Mouse (Mus musculus) kidney, adult 10 weeks (tissue): Measurements from ENCODE around the gene Pdzd3. TPM values are rescaled to one million over a fixed set of nuclear protein-coding genes. Genes with fewer than 3 reads are reported as not detected.

Source experiments
- polyA plus RNA-seq: library from polyadenylated mRNA; stranded (reverse); fragments of 350-450 nt; fragmentation: Illumina TruSeq; extraction: RNeasy Lipid Tissue Mini Kit (QIAGEN cat#74804); gene quantifications from one replicate; pipeline ENCODE4 v1.2.3, GENCODE M21; 2014; ENCODE audit warnings: low read depth, low replicate concordance

Gene Pdzd3
- polyA plus RNA-seq: 9.0 TPM

DNA sequence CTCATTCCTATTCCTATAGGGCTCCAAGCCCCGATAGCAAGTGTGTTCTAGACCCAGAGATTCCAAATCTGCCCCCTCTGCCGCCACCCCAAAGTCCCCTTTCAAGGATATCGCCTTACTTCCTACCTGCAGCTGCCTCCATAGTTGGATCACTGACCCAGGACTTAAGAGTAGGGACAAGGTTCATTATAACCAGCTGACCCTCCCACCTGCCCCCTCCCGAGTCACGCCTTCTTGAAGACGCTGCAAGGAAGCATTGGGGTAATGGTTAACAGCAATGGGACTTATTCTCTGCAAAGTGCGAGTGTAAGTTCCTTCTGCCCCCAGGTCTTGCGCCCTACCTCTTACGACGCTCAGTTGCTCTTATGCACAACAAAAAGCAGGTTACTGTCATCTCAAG is at the start of gene Pdzd3:
Pdzd3 (minus strand) TSS at position 158 of the 400 bp plus-strand sequence.

DNA sequence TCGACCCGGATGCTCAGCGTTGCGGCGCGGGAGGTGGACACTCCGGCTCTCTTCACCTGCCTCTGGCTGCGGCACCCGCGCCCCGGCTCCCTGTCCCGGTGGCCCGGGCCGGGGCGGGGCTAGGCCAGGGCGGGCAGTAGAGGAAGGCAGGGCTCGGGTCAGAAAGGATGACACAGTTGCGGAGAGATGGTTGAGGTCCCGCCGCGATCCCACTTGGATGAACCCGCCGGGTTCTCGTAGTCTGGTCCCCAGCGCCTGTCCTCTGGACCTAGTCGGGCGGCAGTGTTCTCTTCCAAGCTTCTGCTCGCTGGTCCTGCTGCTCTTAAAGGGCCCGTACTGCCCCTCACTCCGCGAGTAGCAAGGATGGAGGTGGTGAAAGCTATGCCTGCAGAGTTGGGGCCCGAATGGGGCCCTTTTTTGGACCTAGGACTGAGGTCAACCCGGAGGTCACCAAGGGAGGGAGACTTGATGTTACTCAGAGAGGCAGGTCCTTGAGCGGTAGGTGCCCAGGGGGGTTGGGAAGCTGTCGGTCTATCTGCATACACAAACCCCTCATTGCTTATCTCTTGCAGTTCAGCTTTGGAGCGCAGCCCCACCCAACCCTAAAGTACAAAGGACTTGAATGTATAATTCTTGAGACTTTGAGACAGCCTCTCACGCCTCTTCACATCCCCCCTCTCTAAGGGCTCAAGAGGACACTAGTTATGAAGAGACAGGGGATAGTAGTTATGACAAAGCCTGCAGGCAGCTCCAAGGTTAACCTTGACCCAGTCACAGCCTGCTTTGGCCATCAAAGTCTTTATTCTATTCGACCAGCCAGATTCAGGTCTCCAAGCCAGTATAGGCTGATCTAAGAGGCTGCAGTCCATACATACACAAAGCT is 37.0 kb upstream of the Pdzd3 start, which contains the start of gene Abcg4:
Abcg4 (minus strand) TSS at position 540 of the 883 bp plus-strand sequence.

DNA sequence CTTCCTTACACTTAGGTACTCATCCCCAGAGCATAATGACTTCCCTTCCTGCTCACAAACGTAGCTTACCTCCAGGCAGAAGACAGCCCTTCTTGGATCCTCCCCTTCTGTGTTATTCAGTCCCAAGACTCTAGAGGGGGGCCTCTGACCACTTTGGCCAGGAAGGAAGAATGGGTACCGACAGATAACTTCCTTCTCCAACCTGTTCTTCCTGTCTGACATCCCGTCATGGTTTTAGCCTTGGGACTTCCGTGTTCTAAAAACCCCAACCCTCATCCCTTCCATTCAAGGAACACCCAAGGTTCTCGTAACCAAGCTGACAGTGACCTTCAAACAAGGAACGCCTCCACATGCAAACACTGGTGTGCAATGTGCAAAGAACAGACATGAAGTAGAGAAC is 17.2 kb upstream of the Pdzd3 start, which contains the start of gene Nlrx1:
Nlrx1 (minus strand) TSS at position 168 of the 400 bp plus-strand sequence.

DNA sequence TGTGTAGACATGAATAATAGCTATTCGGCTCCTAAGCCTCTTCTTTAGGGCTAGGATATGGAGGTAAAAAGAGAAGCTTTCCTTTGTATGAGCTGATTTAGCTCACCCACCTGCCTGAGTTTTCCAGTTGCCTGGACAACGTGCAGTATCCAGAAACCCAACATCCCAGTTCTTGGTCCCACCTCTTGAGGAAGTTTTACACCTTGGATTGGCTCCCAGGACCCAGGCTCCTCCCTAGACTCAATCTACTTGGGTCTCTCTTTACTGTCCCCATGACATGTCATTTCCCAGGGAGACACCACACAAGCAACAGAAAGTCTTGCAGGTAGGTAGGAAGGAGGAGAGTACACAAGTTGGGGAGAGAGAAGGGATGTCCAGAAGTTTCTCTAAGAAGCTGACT is 10.9 kb downstream of the Pdzd3 start, which contains the start of gene Ccdc153:
Ccdc153 (plus strand) TSS at position 278 of the 400 bp plus-strand sequence.

DNA sequence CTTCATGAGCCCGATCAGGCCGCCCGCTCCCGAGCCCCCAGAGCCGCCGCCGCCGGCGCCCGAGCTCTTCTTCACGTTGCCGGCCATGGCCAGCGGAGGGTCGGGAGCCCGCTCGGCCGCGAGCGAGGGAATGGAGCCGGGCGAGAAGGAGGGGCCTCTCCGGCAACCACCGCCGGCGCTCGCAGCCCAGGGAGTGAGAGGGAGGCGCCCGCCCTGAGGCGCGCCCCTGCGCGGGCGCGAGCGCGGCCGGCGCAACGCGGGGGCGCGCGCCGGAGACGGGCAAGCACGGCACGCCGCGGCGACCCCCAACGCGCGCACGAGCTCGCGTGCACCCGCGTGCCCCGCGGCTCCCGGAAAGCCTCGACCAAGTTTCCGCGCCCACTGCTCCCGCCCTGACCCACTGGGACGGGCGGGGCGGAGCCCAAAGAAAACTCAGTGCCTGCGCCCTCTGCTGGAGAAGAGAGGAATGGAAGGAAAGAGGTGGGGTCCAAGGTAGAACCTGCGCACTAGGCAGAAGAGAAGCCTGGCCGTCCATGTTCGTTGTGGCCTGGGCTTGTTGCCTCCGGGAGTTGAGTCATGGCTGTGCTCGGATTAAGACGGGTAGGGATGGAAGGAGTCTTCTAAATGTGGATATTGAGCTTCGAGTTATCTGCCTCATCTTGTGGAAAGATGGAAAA is 17.3 kb downstream of the Pdzd3 start, which contains the start of gene Cbl:
Cbl (minus strand) TSS at position 248 of the 677 bp plus-strand sequence.

Other genes with a start within 250 kb of the Pdzd3 start
- not detected for gene Thy1, start 208.1 kb downstream of the Pdzd3 start, polyA plus RNA-seq
- 23.0 TPM for gene Usp2, start 184.4 kb downstream of the Pdzd3 start, polyA plus RNA-seq
- gene Mfrp, start 149.7 kb downstream of the Pdzd3 start, polyA plus RNA-seq: 0.12 TPM
- gene C1qtnf5, start 144.2 kb downstream of the Pdzd3 start, polyA plus RNA-seq: not detected
- 0.24 TPM for gene Gm49380, start 138.0 kb downstream of the Pdzd3 start, polyA plus RNA-seq
- 1.7 TPM for gene Rnf26, start 138.0 kb downstream of the Pdzd3 start, polyA plus RNA-seq
- gene Mcam, start 117.0 kb downstream of the Pdzd3 start, polyA plus RNA-seq: 6.2 TPM
- gene Cbl, start 17.4 kb downstream of the Pdzd3 start, polyA plus RNA-seq: 16.9 TPM
- not detected for gene Ccdc153, start 10.8 kb downstream of the Pdzd3 start, polyA plus RNA-seq
- gene Nlrx1, start 17.1 kb upstream of the Pdzd3 start, polyA plus RNA-seq: 0.12 TPM
- not detected for gene Abcg4, start 37.1 kb upstream of the Pdzd3 start, polyA plus RNA-seq
- gene Hinfp, start 54.2 kb upstream of the Pdzd3 start, polyA plus RNA-seq: 6.8 TPM
- gene C2cd2l, start 68.8 kb upstream of the Pdzd3 start, polyA plus RNA-seq: 3.3 TPM
- gene Dpagt1, start 74.5 kb upstream of the Pdzd3 start, polyA plus RNA-seq: 7.5 TPM
- 1.1 TPM for gene H2afx, start 83.2 kb upstream of the Pdzd3 start, polyA plus RNA-seq
- gene Hmbs, start 92.8 kb upstream of the Pdzd3 start, polyA plus RNA-seq: 24.3 TPM
- 9.7 TPM for gene Vps11, start 110.2 kb upstream of the Pdzd3 start, polyA plus RNA-seq
- 9.5 TPM for gene Hyou1, start 128.0 kb upstream of the Pdzd3 start, polyA plus RNA-seq
- 43.3 TPM for gene Slc37a4, start 145.4 kb upstream of the Pdzd3 start, polyA plus RNA-seq
- 684 TPM for gene Rps25, start 155.7 kb upstream of the Pdzd3 start, polyA plus RNA-seq
- 41.1 TPM for gene Trappc4, start 156.1 kb upstream of the Pdzd3 start, polyA plus RNA-seq
- gene Ccdc84, start 167.1 kb upstream of the Pdzd3 start, polyA plus RNA-seq: 7.0 TPM
- not detected for gene Foxr1, start 189.7 kb upstream of the Pdzd3 start, polyA plus RNA-seq
- gene Upk2, start 203.5 kb upstream of the Pdzd3 start, polyA plus RNA-seq: not detected
- gene Bcl9l, start 231.4 kb upstream of the Pdzd3 start, polyA plus RNA-seq: 0.97 TPM